Mouse (Mus musculus) spleen, adult 12 weeks (tissue): ENCODE measurements around the gene Asb10.

Experiments
- DNase-seq: peaks from one replicate; pipeline ENCODE4 v3.0.0; 2022; ENCODE audit warnings: low spot score

The Asb10 gene

DNA sequence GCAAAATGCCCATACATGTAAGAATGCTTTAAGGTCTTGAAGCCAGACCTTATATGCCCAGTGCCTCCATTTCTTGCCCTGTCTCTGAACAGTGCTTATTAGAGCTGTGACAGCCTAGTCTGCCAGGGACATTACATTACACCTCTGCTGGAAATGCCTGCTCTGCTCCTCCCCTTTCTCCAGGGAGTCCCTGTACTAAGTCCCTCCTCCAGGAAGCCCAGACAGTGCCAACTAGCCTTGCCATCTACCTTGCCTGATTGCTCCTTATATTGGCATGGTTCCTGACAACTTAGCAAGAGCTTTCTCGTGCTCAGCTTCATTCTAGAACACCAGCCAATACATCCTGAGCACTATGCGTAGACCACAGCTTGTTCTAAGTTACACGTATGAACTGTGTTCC, 5.0 kb downstream of the Asb10 start:
- DNase-seq, result no peak

DNA sequence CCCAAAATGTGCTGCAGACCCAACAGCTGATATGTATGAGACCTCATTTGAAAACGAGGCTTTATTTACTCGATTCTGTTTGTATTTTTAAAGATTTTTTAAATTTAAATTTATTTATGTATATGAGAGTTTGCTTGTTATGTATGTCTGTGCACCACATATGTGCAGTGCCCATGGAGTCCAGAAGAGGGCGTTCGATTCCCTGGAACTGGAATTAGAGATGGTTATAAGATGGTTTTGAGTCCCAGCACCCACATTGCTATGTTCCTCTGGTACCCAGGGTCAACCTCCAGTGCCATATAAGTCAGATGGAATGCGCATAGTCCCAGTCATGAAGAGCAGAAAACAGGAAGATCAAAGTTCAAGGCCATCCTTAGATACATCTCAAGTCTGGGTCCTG, 6.5 kb downstream of the Asb10 start:
- no peak for DNase-seq

- DNase-seq, result no peak
Observed at GRCm38 (mm10) chr5:24533391-24533790, 7.4 kb downstream of the Asb10 start.

- DNase-seq, result peak; percentile 81
Observed at GRCm38 (mm10) chr5:24530042-24530689, 10.6 kb downstream of the Asb10 start.

DNA sequence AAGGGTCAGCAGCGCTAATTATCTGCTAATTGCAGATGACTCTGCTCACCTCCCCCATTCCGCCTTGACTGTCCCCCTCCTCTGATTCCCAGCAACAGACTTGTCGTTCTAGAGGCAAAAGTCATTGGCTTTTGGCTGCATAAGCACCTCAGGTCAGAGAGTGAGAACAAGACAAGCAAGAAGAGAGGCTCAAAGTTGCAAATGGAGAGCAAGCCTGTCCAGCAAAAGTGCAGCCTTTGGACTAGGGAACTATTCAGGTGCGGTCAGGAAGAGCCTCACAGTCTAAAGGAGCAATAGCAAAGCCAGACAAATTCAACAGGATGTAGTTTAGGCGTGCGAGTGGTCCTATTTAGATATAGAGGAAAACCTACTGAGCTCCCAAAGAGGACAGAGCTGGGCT, 13.0 kb downstream of the Asb10 start:
- DNase-seq, result no peak

DNA sequence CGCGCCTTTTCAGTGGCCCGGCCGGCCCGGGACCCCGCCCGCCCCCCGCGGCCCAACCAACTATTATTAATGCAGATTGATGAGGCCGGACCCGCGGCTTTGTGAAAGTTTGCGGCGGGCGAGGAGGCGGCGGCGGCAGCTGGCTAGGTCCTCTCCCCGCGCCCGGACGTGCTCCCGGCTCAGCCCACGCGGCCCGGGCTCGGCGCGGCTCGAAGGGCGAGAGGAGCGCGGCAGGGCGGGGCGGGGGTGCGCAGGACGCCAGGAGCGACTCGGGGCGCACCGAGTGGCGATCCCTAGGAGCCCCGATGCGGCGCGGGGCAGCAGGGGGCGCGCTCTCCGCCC, 13.9 kb downstream of the Asb10 start, which contains the start of gene Gbx1:
Gbx1 (minus strand) TSS at position 314 of the 342 bp plus-strand sequence.
- no peak for DNase-seq

DNA sequence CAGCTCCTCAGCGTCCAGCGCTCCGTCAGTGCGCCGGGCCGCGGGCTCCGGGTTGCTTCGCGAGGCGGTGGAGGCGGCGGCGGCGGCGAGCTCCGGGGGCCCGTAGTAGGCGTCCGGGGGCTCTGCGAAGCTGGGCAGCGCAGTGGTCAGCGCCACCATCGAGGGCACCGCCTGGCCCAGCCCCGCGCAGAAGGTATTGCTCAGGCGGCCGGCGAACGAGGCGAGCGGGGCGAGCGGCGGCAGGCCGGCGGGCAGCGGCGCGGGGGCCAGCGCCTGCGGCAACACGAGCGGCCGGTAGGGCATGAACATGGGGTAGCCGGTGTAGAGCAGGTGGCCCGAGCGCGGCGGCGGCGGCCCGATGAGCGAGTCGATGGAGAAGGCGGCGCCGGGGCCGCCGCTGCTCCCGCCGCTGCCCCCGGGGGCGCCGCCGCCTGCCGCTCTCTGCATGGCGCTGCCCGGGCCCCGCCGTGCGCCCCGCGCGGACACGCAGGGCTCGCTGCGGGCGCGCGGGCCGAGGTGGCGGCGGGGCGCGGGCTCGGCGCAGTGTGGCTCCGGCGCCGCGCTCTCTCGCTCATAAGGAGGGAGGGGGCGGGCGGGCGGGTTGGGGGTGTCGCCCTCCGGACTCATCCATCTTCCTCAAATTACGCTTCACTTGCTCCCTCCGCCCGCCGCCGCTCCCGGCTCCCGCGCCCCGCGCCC, 14.4 kb downstream of the Asb10 start:
- DNase-seq, result no peak

GRCm38 (mm10) chr5:24525360-24526189, 15.2 kb downstream of the Asb10 start:
- DNase-seq, result no peak

DNA sequence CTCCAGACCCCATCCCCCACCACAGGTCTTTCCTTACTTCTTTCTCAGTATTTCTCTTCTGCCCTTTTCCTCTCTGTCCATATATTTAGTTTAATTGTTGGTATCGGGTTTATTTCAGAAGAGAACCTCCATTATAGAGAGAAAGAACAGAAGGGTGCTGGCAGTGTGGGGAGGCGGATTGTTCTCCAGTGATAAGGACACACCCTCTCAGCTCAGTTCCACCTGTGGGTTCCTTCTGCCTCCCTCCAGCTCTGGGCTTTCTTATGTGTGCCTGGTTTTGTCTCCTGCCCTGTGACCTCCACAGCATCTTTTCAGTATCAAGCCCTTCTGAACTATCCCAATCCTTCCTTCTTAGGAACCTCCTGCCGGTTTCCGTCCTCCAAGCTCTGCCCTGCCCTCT, 16.3 kb downstream of the Asb10 start:
- no peak for DNase-seq

GRCm38 (mm10) chr5:24523806-24524205, 17.0 kb downstream of the Asb10 start:
- DNase-seq, result no peak

- DNase-seq, result no peak
Observed at GRCm38 (mm10) chr5:24521366-24521765, 19.4 kb downstream of the Asb10 start.

DNA sequence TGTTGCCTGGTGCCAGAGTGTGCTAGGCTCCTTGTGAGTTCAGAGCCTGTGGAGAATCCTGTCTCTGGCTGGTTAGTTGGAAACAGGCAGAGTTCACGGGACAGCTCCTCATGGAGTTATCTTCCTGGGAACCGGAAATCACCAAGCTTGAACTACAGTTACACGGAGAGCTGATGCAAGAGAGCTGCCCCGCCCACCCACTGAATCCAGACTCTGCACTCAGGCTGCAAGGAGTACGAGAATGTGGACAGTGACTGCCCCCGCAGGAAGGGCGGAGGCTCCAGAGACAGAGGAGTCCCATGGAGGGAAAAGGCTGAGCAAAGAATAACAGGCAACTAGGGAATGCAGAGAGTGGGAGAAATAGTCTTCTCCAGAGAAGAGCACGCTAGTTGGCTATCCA, 28.5 kb downstream of the Asb10 start:
- DNase-seq, result no peak

GRCm38 (mm10) chr5:24510635-24511034, 30.1 kb downstream of the Asb10 start:
- DNase-seq, result no peak

DNA sequence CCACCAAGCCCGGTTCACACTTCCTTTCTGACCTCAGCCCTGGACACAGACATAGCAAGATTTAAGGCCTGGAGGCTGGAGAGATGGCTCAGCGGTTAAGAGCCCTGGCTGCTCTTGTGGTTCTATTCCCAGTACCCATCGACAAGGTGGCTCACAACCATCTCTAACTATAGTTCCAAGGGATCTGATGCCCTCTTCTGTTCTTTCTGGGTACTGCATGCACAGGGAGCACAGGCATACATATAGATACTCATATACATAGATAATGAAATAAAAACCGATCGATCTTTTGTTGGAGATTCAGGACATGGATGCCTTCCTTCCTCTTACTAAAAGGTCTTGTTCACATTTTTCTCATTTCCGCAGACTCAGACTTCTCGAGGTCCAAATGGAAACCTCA, 32.4 kb downstream of the Asb10 start:
- no peak for DNase-seq

GRCm38 (mm10) chr5:24505513-24505912, 35.3 kb downstream of the Asb10 start:
- no peak for DNase-seq

DNA sequence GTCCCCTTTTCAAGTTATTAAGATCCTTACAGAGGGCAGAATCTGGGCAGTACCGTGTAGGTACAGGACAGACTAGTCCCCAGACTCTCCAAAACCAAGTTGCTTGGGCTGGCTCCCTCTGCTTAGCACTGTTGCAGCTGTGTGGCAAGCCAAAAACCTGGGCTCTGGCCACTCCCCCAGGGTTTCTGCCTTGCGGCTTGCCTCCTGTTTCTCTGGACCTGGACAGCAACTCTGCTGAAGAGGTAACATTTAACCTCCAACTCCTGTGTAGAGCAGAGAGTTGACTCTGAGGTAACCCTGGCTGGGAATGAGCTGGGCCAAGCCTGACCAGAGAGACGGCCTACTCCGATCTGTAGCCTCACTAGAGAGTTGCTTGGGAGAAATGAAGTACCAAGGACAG, 38.0 kb downstream of the Asb10 start:
- DNase-seq, result no peak

- no peak for DNase-seq
Observed at GRCm38 (mm10) chr5:24500851-24501250, 39.9 kb downstream of the Asb10 start.

DNA sequence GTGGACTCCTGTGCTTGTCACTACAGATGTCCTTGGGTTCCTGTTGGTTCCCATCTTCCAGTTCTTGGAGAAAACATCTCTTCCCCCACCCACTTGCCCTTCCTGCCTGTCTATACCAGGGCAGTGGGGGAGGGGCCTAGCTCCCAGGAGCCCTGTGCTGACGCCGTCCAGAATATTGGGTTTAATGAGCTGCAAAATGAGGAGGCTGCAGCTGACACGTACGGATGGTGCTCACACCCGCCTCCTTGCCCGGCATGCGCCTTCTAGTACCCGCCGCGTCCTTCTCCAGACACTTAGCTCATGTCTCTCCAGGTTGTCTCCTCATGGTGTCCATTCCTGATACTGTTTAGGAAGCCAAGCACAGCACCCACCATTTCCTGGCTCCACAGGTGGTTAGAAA, 41.7 kb downstream of the Asb10 start:
- no peak for DNase-seq

GRCm38 (mm10) chr5:24497526-24497925, 43.3 kb downstream of the Asb10 start:
- no peak for DNase-seq

- no peak for DNase-seq
Observed at GRCm38 (mm10) chr5:24496756-24497155, 44.0 kb downstream of the Asb10 start.

DNA sequence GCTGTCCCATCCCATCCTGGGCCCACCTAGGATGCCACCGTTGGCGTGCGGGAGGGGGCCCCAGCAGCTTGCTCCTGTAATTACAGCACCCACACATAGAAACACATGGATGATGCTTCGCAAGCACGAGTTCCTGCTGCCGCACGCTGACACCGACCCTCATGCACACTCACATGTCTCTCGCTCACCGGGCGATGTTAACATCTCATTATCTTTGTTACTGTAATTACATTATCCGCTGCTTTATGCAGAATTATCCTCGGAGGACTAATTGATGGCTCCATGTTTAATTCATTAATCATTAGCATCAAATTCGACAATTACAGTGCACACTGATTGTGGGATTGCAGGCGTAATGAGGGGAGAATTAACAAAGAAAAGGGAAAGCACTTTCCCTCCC, 45.8 kb downstream of the Asb10 start:
- DNase-seq, result no peak

- DNase-seq, result no peak
Observed at GRCm38 (mm10) chr5:24492546-24493285, 48.1 kb downstream of the Asb10 start.
